Mouse (Mus musculus) ovary, postnatal 14 days (tissue): ENCODE measurements around the gene Carm1.
"Not testable (repeated sequence)": the region's sequence is repeated elsewhere in the genome, so short reads cannot be mapped to it uniquely, and the experiment has no call there.

ENCODE experiments used
- DNase-seq: peaks from one replicate; pipeline ENCODE4 v3.0.0; 2022; ENCODE audit warnings: low spot score

Gene Carm1

DNA sequence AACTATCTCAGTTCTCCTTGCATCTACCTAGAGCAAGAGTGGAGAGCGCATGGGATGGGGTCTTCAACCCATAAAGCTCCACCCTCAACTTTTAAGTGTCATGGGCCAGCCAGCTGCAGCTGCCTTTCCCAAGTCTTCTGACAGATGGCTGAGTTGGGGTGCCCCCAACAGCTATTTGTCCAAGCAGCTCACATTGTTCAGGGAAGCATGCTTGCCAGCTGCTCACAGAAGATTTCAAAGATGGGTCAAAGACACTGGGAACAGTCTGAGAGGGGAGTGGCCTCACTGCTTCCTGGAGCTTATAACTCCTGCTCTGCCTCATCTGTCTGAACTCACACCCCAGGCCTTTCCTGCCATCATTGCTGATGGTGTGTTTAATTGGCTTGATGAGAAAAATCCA is 29.6 kb downstream of the Carm1 start:
- DNase-seq: no peak

- no peak for DNase-seq
These were observed 31.5 kb downstream of the Carm1 start for GRCm38 (mm10) chr9:21578226-21578625.

DNA sequence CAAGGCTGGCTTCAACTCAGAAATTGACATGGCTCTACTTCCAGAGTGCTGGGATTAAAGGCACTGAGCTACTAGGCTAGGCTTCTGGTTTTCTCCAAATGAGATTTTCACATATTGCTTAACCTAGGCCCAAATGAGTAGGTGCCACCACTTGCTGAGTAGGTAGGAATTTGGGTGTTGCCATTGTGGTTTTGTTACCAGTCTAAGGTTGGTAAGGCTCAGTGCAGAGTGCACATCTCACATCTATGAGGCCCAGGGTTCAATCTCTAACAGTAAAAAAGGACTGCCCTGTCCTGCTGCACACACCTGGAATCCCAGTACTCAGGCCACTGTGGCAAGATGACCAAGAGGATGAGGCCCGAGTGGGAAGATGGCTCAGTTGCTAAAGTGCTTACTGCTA is 38.7 kb downstream of the Carm1 start:
- DNase-seq: no peak

DNA sequence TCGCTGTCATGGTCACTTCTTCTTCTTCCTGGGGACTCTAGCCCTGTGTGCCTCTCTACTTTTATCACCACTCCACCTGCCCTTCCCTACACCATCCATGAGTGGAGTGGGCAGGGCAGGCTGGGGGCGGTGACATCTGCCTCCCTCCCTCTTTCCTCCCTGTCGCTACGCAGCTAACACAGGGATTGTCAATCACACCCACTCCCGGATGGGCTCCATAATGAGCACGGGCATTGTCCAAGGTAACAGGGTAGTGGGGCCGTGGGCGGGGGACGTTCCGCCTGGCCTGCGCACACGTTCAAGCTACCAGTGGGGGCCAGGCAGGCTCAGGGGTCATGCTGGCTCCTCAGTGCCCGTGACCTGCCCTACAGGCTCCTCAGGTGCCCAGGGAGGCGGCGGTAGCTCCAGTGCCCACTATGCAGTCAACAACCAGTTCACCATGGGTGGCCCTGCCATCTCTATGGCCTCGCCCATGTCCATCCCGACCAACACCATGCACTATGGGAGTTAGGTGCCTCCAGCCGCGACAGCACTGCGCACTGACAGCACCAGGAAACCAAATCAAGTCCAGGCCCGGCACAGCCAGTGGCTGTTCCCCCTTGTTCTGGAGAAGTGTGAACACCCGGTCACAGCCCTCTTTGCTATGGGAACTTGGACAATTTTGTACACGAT is 41.1 kb downstream of the Carm1 start:
- DNase-seq: no peak

- DNase-seq: no peak
These were observed 41.7 kb downstream of the Carm1 start for GRCm38 (mm10) chr9:21588350-21588749.

GRCm38 (mm10) chr9:21589538-21589937 is 42.8 kb downstream of the Carm1 start:
- no peak for DNase-seq

GRCm38 (mm10) chr9:21591127-21591830 is 44.6 kb downstream of the Carm1 start:
- no peak for DNase-seq

DNA sequence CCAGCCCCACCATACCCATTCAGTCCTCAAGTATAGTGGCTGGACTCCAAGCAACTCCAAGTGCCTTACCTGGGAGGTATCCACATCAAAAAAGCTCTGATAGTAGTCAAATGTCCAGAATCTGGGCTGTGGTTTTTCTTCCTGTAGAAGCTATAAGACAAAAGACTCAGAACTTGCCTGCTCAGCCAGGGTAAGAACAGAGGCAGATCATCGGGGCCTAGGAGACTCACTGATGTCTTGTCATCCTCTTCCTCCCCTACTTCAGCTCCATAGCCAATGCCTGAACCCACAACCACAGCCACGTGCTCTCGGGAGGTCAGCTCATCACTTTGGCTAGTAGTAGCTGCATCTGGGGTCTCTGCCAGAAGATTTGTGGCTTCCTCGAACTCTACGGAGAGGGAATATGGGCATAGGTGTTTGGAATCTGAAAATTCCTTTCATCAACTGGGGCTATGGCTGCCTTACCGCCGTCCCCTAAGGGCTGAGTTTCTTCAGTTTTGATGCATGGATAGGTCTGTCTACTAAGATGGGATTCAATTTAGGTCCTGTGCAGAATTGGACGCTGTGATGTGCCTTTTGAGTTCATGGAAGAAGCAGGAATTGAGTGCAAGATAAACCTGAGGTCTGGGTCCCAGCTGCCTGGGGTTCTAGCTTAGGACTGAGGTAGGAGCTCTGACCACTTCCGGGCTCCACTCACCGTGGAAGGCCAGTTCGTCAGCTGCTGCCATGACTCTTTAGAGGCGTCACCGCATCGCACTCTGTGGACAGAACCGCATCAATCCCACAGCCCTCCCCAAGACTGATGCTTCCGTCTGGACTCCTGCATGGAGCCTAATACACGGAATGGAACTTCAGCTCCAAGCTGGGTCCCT is 45.4 kb downstream of the Carm1 start:
- DNase-seq: no peak

DNA sequence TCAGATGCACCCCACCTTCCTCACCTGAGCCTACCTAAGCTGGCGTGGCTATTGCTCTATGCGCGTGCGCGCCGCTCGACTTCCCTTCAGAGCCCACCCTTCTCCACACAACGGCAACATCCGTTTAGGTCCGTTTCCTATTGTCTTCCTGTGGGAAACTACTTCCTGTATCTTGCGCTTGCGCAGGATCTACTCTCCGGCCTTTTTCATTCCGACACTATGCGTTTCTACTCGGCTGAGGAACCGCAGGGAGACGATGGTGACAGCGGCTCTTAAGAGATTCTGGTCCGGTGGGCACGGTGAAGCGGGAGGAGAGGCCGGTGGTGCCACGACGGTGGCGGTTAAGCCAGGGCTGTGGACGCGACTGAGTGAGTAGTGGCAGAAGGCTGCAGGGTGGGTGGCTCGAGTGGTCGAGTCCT is 46.0 kb downstream of the Carm1 start, which contains the start of the genes Timm29 and Yipf2:
Gene Timm29 (plus strand): TSS at position 20 of the 419 bp plus-strand sequence.
Gene Yipf2 (minus strand): TSS at position 126 of the 419 bp plus-strand sequence.
- peak; percentile 86 for DNase-seq

GRCm38 (mm10) chr9:21593122-21593721 is 46.5 kb downstream of the Carm1 start:
- DNase-seq: no peak

- DNase-seq: not testable (repeated sequence)
These were observed 47.7 kb downstream of the Carm1 start for GRCm38 (mm10) chr9:21594350-21594749.

- DNase-seq: no peak
These were observed 48.1 kb downstream of the Carm1 start for GRCm38 (mm10) chr9:21594838-21595237.

DNA sequence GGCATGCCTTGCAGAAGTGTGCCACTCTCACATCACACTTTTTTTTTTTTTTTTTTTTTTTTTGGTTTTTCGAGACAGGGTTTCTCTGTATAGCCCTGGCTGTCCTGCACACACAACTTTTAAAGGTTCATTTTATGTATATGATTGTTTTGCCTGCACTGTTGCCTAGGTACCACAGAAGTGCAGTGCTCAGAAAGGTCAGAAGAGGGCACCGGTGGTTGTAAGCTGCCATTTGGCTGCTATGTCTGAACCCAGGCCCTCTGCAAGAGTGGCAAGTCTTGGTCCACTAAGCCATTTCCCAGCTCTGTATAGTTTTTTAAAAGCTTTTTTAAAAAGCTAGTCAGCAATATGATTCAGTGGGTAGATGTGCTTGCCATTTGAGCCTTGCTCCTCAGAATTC is 51.5 kb downstream of the Carm1 start:
- no peak for DNase-seq

- no peak for DNase-seq
These were observed 53.5 kb downstream of the Carm1 start for GRCm38 (mm10) chr9:21600186-21600585.

DNA sequence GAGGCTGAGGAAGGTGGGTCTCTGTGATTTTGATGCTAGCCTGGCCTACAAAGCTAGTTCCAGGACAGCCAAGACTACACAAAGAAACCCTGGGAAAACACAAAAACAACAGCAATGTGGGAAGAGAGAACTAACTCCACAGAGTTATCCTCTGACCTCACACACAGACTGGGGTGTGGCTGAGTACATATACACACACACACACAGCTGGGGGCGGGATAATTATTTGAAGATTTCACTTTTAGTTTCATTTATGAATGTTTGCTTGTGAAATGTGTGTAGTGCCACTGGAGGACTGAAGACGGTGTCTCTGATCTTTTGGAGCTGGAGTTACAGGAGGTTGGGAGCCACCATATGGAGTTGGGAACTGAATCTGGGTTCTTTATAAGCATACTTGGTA is 54.4 kb downstream of the Carm1 start:
- no peak for DNase-seq

DNA sequence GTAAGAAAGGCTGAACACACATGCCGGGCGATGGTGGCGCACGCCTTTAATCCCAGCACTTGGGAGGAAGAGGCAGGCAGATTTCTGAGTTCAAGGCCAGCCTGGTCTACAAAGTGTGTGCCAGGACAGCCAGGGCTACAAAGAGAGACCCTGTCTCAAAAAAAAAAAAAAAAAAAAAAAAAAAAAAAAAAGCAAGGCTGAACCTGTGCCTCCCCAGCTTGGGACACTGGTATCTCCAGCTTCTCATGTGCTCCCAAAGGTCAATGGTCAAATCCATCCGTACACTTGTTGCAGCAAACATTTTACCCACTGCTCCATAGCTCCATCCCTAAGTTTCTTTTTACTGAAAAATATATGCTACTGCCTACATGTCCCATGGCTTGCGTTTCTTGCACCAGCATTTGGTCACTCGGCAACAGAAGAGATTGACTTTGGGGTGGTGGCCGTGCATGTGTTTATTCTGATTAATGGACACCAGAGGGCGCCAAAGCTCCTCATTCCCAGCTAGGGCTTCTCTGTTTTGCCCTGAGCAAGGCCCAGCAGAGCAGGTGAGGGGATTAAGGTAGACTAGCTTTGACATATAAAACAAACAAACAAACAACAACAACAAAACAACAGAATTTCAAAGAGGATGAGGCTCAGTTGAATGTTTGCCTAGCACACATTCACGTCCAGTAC is 55.2 kb downstream of the Carm1 start:
- peak; percentile 59 for DNase-seq

GRCm38 (mm10) chr9:21604119-21604518 is 57.4 kb downstream of the Carm1 start:
- no peak for DNase-seq

- DNase-seq: no peak
These were observed 59.2 kb downstream of the Carm1 start for GRCm38 (mm10) chr9:21605865-21606264.

GRCm38 (mm10) chr9:21606648-21607047 is 60.0 kb downstream of the Carm1 start:
- DNase-seq: no peak

DNA sequence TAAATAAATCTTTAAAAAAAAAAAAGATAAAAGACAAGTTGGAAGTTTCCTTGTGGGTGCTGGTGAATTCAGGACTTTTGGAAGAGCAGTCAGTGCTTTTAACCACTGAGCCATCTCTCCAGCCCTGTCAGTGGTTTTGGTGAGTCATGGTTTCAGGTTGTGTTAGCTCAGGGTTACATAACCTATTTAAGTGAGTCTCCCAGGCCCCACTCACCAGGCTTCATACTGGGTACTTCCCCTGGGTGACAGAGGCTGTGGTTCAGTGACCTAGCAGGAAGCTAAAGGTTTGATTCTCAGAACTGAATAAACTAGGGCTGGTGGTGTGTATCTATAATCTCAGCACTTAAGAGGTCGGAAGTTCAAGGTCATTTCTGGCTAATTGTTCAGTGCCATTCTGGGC is 63.2 kb downstream of the Carm1 start:
- DNase-seq: no peak

- DNase-seq: no peak
These were observed 68.3 kb downstream of the Carm1 start for GRCm38 (mm10) chr9:21614864-21615616.
